Mouse (Mus musculus) small intestine, adult 2 months (tissue): ENCODE data around the gene Syce1l. TPM values are rescaled to one million over a fixed set of nuclear protein-coding genes. Genes with fewer than 3 reads are reported as not detected.
A peak's percentile ranks its signal among the peaks of the same experiment; 100 is the strongest.

Source experiments
- H3K27ac ChIP-seq: fragments of 200-500 bp; 2 replicates; pipeline ENCODE4 v1.5.1; 2012; ENCODE audit warnings: low read depth, low read length, control low read depth, inconsistent platforms; ENCODE audit not compliant: insufficient read depth
- H3K27me3 ChIP-seq: fragments of 200-500 bp; 2 replicates; pipeline ENCODE4 v1.6.1; 2012; ENCODE audit warnings: mild to moderate bottlenecking, moderate library complexity, low read length, inconsistent platforms; ENCODE audit not compliant: control insufficient read depth, insufficient read depth
- H3K36me3 ChIP-seq: fragments of 200-500 bp; 2 replicates; pipeline ENCODE4 v1.6.1; 2012; ENCODE audit warnings: mild to moderate bottlenecking, low read length, control low read depth, inconsistent platforms; ENCODE audit not compliant: control insufficient read depth, insufficient read depth
- H3K4me1 ChIP-seq: fragments of 200-500 bp; 2 replicates; pipeline ENCODE4 v1.6.1; 2012; ENCODE audit warnings: low read length, inconsistent platforms, mixed read lengths; ENCODE audit not compliant: control insufficient read depth, insufficient read depth, insufficient read length
- H3K4me3 ChIP-seq: fragments of 200-500 bp; 2 replicates; pipeline ENCODE4 v1.5.1; 2012; ENCODE audit warnings: low read depth, mild to moderate bottlenecking, control low read depth, inconsistent platforms, low read length, moderate library complexity
- CTCF ChIP-seq: fragments of 200-500 bp; IDR thresholded peaks from 2 replicates; pipeline ENCODE4 v1.5.1; 2012; ENCODE audit warnings: low read depth, mild to moderate bottlenecking, control low read depth, inconsistent platforms, low read length, moderate library complexity, mixed read lengths; ENCODE audit not compliant: insufficient replicate concordance, insufficient read length; ENCODE audit errors: extremely low read depth
- POLR2A ChIP-seq: fragments of 200-500 bp; IDR thresholded peaks from 2 replicates; pipeline ENCODE4 v1.6.1; 2012; ENCODE audit warnings: low read depth, mild to moderate bottlenecking, control low read depth, inconsistent platforms, low read length, moderate library complexity
- WGBS: fragments of 180-500 bp; shearing (Covaris S2); methylation state at CpG from one replicate; pipeline ENCODE4 v1.1.7; 2018; 5-methylcytosine and 5-hydroxymethylcytosine counted together
- polyA plus RNA-seq: library from polyadenylated mRNA; depleted of rRNA; stranded (reverse); fragments of >200 nt; gene quantifications from 2 replicates; pipeline ENCODE4 v1.2.3, GENCODE M21; 2012; rRNA removed

The Syce1l gene
- not detected in 2 replicates for polyA plus RNA-seq

GRCm38 (mm10) chr8:113642926-113643325 lies at the start of gene Syce1l:
Syce1l (plus strand) TSS chr8:113643213.
- WGBS = 94% methylated on average over 16 of the region's 16 CpGs

GRCm38 (mm10) chr8:113598401-113598800 lies 44.6 kb upstream of the Syce1l start:
- Histone ChIP-seq H3K36me3 (no peaks in the 10 kb centered on the region), H3K27me3 (no peaks in the 10 kb centered on the region), H3K4me1 (no peaks in the 10 kb centered on the region), H3K4me3 (no peak overlapping the region), H3K27ac (no peak overlapping the region)
- no peak for TF ChIP-seq POLR2A
- no peak for TF ChIP-seq CTCF
- WGBS = 55% methylated on average over 3 of the region's 3 CpGs

More at GRCm38 (mm10) chr8:113642926-113643325, at the start of gene Syce1l:
- Histone ChIP-seq H3K36me3 (peaks cover 31% of the 10 kb centered on the region), H3K27ac (no peak within 1 kb of the TSS), H3K4me3 (no peak within 1 kb of the TSS), H3K27me3 (no peaks in the 10 kb centered on the region), H3K4me1 (no peaks in the 10 kb centered on the region)
- TF ChIP-seq CTCF (no peak), POLR2A (no peak)

GRCm38 (mm10) chr8:113632634-113633033 lies 10.4 kb upstream of the Syce1l start:
- Histone ChIP-seq H3K36me3 (0 out of 2 replicates have a peak, but pooled peaks cover under 1% of the 10 kb centered on the region), H3K4me3 (no peak overlapping the region), H3K4me1 (peaks cover 7% of the 10 kb centered on the region; the same call in 1 of the 2 replicates), H3K27me3 (no peaks in the 10 kb centered on the region), H3K27ac (no peak overlapping the region)
- TF ChIP-seq CTCF (no peak), POLR2A (no peak)
- 3% methylated on average over 3 of the region's 3 CpGs for WGBS

GRCm38 (mm10) chr8:113634161-113634560 lies 8.9 kb upstream of the Syce1l start:
- Histone ChIP-seq H3K27me3 (no peaks in the 10 kb centered on the region), H3K36me3 (peaks cover 11% of the 10 kb centered on the region; the same call in 1 of the 2 replicates), H3K27ac (no peak overlapping the region), H3K4me1 (peaks cover 7% of the 10 kb centered on the region; the same call in 1 of the 2 replicates), H3K4me3 (no peak overlapping the region)
- TF ChIP-seq POLR2A (no peak), CTCF (no peak)
- 25% methylated on average over 12 of the region's 12 CpGs for WGBS

GRCm38 (mm10) chr8:113634670-113635591 lies 8.1 kb upstream of the Syce1l start, which contains the start of gene Mon1b:
Mon1b (plus strand) TSS chr8:113635587.
- TF ChIP-seq POLR2A = peak; percentile 51; the same call in 1 of the 2 replicates
- TF ChIP-seq CTCF = 0 out of 2 replicates have a peak, but pooled peaks have one; percentile 1
- WGBS = under 1% methylated on average over 42 of the region's 42 CpGs
- Histone ChIP-seq H3K27ac (peak within 1 kb of the TSS; percentile 99), H3K27me3 (no peaks in the 10 kb centered on the region), H3K36me3 (peaks cover 14% of the 10 kb centered on the region; the same call in 1 of the 2 replicates), H3K4me1 (peaks cover 7% of the 10 kb centered on the region; the same call in 1 of the 2 replicates), H3K4me3 (peak within 1 kb of the TSS; percentile 82)

GRCm38 (mm10) chr8:113635592-113636279 lies 7.3 kb upstream of the Syce1l start:
- peak overlapping the region; percentile 99 for H3K27ac ChIP-seq
- WGBS = under 1% methylated on average over 44 of the region's 44 CpGs
- TF ChIP-seq CTCF (no peak), POLR2A (peak; percentile 45; the same call in 1 of the 2 replicates)
- peaks cover 7% of the 10 kb centered on the region; the same call in 1 of the 2 replicates for H3K4me1 ChIP-seq
- H3K27me3 ChIP-seq = no peaks in the 10 kb centered on the region
- H3K36me3 ChIP-seq = peaks cover 17% of the 10 kb centered on the region; the same call in 1 of the 2 replicates
- peak overlapping the region; percentile 82 for H3K4me3 ChIP-seq

GRCm38 (mm10) chr8:113636280-113636628 lies 6.8 kb upstream of the Syce1l start:
- no peaks in the 10 kb centered on the region for H3K27me3 ChIP-seq
- H3K36me3 ChIP-seq = peaks cover 21% of the 10 kb centered on the region; the same call in 1 of the 2 replicates
- WGBS = 26% methylated on average over 5 of the region's 5 CpGs
- peaks cover 7% of the 10 kb centered on the region; the same call in 1 of the 2 replicates for H3K4me1 ChIP-seq
- TF ChIP-seq POLR2A = no peak
- TF ChIP-seq CTCF = no peak
- H3K27ac ChIP-seq = no peak overlapping the region
- peak overlapping the region; percentile 82 for H3K4me3 ChIP-seq
